Mouse (Mus musculus): ENCODE measurements around the gene Scnn1g. TPM values are rescaled to one million over a fixed set of nuclear protein-coding genes. Genes with fewer than 3 reads are reported as not detected.

Scnn1g gene
- total and polyA plus RNA-seq, 2 experiments from 2014 or later = 0.10 TPM; not detected in 1

- 91% methylated on average over 4 of the region's 4 CpGs for WGBS
- DNase-seq (no peak), ATAC-seq (no peak)
- H3K36me3 ChIP-seq (ENCODE audit: insufficient read depth) = no peaks in the 10 kb centered on the region
- TF ChIP-seq CTCF (IDR thresholded peaks at IDR 0.05; ENCODE audit: low read depth) = no peak
- H3K9me3 ChIP-seq (ENCODE audit: low read length) = no peaks in the 10 kb centered on the region
- H3K4me3 ChIP-seq (ENCODE audit: low read depth, low read length) = no peak overlapping the region
- no peak overlapping the region for H3K27ac ChIP-seq (ENCODE audit: low read depth, low read length)
- H3K4me1 ChIP-seq (ENCODE audit: insufficient read depth) = no peaks in the 10 kb centered on the region
- no peak overlapping the region for H3K4me2 ChIP-seq (ENCODE audit: low read depth)
- no peak overlapping the region for H3K9ac ChIP-seq
- H3K27me3 ChIP-seq (ENCODE audit: insufficient read depth, low read length) = no peaks in the 10 kb centered on the region
Measured at GRCm38 (mm10) chr7:121803011-121803410, 68.7 kb downstream of the Scnn1g start.

DNA sequence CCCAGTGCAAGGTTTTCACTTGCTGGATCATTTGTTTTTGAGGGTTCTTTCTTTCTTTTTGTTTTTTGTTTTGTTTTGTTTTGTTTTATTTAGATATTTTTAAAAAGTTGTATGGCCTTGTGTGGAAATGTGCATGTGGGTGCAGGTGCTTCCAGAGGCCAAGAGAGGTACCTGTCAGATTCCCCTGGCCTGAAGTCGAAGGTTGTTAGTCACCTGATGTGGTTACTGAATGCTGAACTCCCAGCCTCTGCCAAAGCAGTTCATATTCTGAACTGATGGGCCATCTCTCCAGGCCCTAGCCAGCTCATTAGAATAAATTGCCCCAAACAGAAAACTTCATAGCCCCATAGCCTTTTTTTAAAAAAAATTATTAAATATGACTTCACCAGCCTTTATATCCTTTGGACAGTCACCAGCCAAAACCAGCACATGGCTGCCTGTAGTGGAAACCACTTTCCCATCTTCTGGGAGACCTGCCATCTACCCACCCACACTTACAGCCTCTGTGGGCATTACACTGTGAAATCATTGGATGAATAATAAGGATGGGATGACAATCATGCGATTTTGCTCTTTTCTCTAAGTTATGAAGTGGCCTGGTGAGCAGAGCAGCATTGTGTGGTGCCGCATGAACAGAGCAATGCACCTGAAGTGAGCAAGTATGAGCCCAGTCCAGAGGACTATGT is 71.7 kb downstream of the Scnn1g start:
- H3K4me2 ChIP-seq (ENCODE audit: low read depth) = no peak overlapping the region
- H3K9me3 ChIP-seq (ENCODE audit: low read length) = no peaks in the 10 kb centered on the region
- no peak for DNase-seq
- H3K27me3 ChIP-seq (ENCODE audit: insufficient read depth, low read length) = no peaks in the 10 kb centered on the region
- no peak overlapping the region for H3K4me3 ChIP-seq (ENCODE audit: low read depth, low read length)
- 77% methylated on average over 3 of the region's 3 CpGs for WGBS
- H3K9ac ChIP-seq = no peak overlapping the region
- no peaks in the 10 kb centered on the region for H3K36me3 ChIP-seq (ENCODE audit: insufficient read depth)
- no peaks in the 10 kb centered on the region for H3K4me1 ChIP-seq (ENCODE audit: insufficient read depth)
- no peak overlapping the region for H3K27ac ChIP-seq (ENCODE audit: low read depth, low read length)
- TF ChIP-seq CTCF (IDR thresholded peaks at IDR 0.05; ENCODE audit: low read depth) = no peak
- ATAC-seq = no peak

DNA sequence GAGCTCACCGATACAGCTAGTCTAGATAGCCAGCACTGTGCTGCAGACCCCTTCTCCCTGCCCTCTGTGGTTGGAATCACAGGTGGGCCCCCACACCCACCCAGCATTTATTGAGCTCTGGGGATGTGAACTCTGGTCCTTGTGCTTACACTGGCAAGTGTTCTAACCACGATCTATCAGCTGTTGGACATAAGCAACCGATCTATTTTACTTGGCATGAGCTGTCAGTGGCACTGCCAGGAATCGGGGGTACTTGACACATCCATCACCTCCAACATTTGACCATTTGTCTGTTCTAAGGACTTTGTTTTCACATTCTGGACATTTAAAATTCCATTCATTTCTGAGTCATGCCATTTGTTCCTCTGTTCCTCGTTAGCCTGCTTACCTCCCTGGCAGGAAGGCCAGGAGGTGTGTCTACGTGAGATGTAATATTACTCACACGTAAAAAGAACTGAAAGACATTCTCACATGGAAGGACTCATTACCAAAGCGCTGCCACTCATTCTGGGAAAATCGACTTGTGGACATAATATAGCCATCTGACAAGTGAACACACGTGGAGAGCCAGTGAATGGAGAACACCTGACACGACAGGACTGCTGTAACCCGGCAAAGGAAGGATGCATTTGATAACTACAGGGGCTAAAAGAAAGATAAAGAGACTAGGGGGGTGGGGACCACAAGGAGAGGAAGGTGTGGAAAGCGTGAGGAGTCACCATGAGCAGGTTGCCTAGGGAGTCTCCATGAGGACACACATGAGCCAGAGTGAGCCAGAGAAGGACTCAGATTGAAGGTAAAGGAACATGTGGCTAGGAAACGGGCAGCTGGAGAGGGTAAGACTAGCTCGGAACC is 73.7 kb downstream of the Scnn1g start:
- DNase-seq (no peak), ATAC-seq (no peak)
- no peaks in the 10 kb centered on the region for H3K27me3 ChIP-seq (ENCODE audit: insufficient read depth, low read length)
- no peak overlapping the region for H3K4me2 ChIP-seq (ENCODE audit: low read depth)
- WGBS = 64% methylated on average over 15 of the region's 15 CpGs
- H3K27ac ChIP-seq (ENCODE audit: low read depth, low read length) = no peak overlapping the region
- H3K9me3 ChIP-seq (ENCODE audit: low read length) = no peaks in the 10 kb centered on the region
- TF ChIP-seq CTCF (IDR thresholded peaks at IDR 0.05; ENCODE audit: low read depth) = no peak
- H3K4me1 ChIP-seq (ENCODE audit: insufficient read depth) = no peaks in the 10 kb centered on the region
- H3K4me3 ChIP-seq (ENCODE audit: low read depth, low read length) = no peak overlapping the region
- H3K36me3 ChIP-seq (ENCODE audit: insufficient read depth) = no peaks in the 10 kb centered on the region
- H3K9ac ChIP-seq = no peak overlapping the region

Other genes starting within 250 kb of the Scnn1g start
- gene Usp31, start 27.2 kb upstream of the Scnn1g start, total RNA-seq (2014; rRNA removed) = 23.3 and 29.5 TPM in 2 replicates
- gene Usp31, start 27.2 kb upstream of the Scnn1g start, polyA plus RNA-seq (2015; fragmentation: Nextera tagmentation; extraction: Ambion mirVana) = 1.9 and 2.4 TPM in 2 replicates
- 0.31 and 0.67 TPM in 2 replicates for gene Scnn1b, start 130.6 kb downstream of the Scnn1g start, total RNA-seq (2014; rRNA removed)
- gene Scnn1b, start 130.6 kb downstream of the Scnn1g start, polyA plus RNA-seq (2015; fragmentation: Nextera tagmentation; extraction: Ambion mirVana) = 0.24 and 0.54 TPM in 2 replicates
- gene Cog7, start 247.2 kb downstream of the Scnn1g start, total RNA-seq (2014; rRNA removed) = 23.4 and 32.5 TPM in 2 replicates
- gene Cog7, start 247.2 kb downstream of the Scnn1g start, polyA plus RNA-seq (2015; fragmentation: Nextera tagmentation; extraction: Ambion mirVana) = 7.9 and 24.7 TPM in 2 replicates